Mouse (Mus musculus): ENCODE measurements around the gene Myl9. TPM values are rescaled to one million over a fixed set of nuclear protein-coding genes. Genes with fewer than 3 reads are reported as not detected.

Gene Myl9
- polyA plus RNA-seq, 1 experiment, result 410 TPM

DNA sequence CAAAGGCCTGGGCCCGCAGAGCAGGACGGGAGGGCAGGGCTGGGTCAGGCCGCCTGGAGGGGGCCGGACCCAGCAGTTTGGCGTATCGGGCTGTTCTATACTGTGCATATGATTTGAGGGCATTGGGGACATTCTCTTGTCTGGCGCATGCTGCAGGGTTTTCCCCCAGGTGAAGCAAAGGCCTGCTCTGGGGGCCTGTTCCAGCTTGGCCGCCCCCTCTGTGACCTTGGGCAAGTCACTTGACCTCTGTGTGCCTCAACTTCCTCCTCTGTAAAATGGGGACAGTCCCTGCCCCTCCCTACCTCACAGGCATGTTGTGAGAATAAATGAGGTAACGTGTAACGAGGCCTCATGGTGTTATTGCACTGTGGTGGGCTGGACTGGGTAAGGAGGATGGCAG lies 11.2 kb upstream of the Myl9 start:
- TF ChIP-seq POLR2A (IDR thresholded peaks at IDR 0.05; ENCODE audit: low read depth, low read length) (no peak), CTCF (IDR thresholded peaks at IDR 0.05; ENCODE audit: extremely low read depth, insufficient read length, insufficient replicate concordance, low read depth, low read length) (no peak)
- WGBS, result 95% methylated on average over 10 of the region's 10 CpGs
- H3K27ac ChIP-seq (ENCODE audit: insufficient read depth, low read depth, low read length), result no peak overlapping the region
- no peaks in the 10 kb centered on the region for H3K27me3 ChIP-seq (ENCODE audit: control insufficient read depth, insufficient read depth, low read length)
- no peak overlapping the region for H3K4me3 ChIP-seq (ENCODE audit: low read depth, low read length)
- no peaks in the 10 kb centered on the region for H3K4me1 ChIP-seq (ENCODE audit: control insufficient read depth, insufficient read depth, insufficient read length, low read length)
- peaks cover 24% of the 10 kb centered on the region for H3K36me3 ChIP-seq (ENCODE audit: control insufficient read depth, insufficient read depth, low read length)

DNA sequence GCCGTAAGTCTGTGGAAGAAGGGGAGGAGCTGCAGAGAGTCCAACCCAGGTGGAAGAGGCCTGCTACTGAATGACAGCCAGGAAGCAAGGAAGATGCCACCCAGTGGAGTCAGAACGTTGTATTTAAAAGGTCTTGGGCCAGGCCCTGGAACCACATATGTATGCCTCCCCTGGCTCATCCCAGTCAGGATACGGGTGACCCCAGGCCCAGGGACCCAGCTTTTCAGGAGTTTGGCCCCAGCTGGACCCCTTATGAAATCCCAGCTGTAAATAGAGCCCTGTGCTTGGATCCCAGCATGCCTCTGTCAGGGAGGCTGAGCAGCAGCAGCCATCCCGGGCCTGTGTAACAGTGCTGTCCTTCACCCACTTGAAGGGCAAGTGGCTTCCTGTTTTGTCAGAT lies 10.5 kb upstream of the Myl9 start:
- 56% methylated on average over 4 of the region's 4 CpGs for WGBS
- TF ChIP-seq POLR2A (IDR thresholded peaks at IDR 0.05; ENCODE audit: low read depth, low read length) (no peak), CTCF (IDR thresholded peaks at IDR 0.05; ENCODE audit: extremely low read depth, insufficient read length, insufficient replicate concordance, low read depth, low read length) (no peak)
- H3K27ac ChIP-seq (ENCODE audit: insufficient read depth, low read depth, low read length), result no peak overlapping the region
- no peaks in the 10 kb centered on the region for H3K27me3 ChIP-seq (ENCODE audit: control insufficient read depth, insufficient read depth, low read length)
- peaks cover 20% of the 10 kb centered on the region for H3K36me3 ChIP-seq (ENCODE audit: control insufficient read depth, insufficient read depth, low read length)
- H3K4me3 ChIP-seq (ENCODE audit: low read depth, low read length), result no peak overlapping the region
- no peaks in the 10 kb centered on the region for H3K4me1 ChIP-seq (ENCODE audit: control insufficient read depth, insufficient read depth, insufficient read length, low read length)

DNA sequence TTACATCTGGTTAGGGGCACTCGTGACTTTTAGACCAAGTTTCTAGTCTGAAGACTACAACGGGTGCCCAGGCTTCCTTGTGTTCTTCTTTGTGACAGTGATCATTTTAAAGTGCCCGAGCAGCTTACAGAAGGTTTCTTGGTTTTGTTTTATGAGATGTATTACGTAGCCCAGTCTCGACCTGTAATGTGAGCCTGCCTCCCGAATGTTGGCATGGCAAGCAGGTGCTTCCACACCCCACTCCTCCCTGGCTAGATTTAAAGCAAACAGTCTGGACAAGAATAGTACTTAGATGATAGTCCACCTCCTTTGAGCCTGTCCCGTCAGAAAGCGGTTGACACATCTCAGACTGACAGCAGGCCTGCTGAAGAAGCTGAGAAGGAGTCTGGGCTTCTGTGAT lies 9.6 kb upstream of the Myl9 start:
- 47% methylated on average over 8 of the region's 8 CpGs for WGBS
- Histone ChIP-seq H3K36me3 (ENCODE audit: control insufficient read depth, insufficient read depth, low read length) (peaks cover 20% of the 10 kb centered on the region), H3K27ac (ENCODE audit: insufficient read depth, low read depth, low read length) (no peak overlapping the region), H3K4me3 (ENCODE audit: low read depth, low read length) (no peak overlapping the region), H3K27me3 (ENCODE audit: control insufficient read depth, insufficient read depth, low read length) (no peaks in the 10 kb centered on the region), H3K4me1 (ENCODE audit: control insufficient read depth, insufficient read depth, insufficient read length, low read length) (no peaks in the 10 kb centered on the region)
- no peak for TF ChIP-seq POLR2A (IDR thresholded peaks at IDR 0.05; ENCODE audit: low read depth, low read length)

GRCm38 (mm10) chr2:156766227-156767019 lies 8.8 kb upstream of the Myl9 start:
- Histone ChIP-seq H3K4me1 (ENCODE audit: control insufficient read depth, insufficient read depth, insufficient read length, low read length) (no peaks in the 10 kb centered on the region), H3K27me3 (ENCODE audit: control insufficient read depth, insufficient read depth, low read length) (no peaks in the 10 kb centered on the region), H3K27ac (ENCODE audit: insufficient read depth, low read depth, low read length) (no peak overlapping the region), H3K36me3 (ENCODE audit: control insufficient read depth, insufficient read depth, low read length) (peaks cover 16% of the 10 kb centered on the region), H3K4me3 (ENCODE audit: low read depth, low read length) (no peak overlapping the region)
- TF ChIP-seq POLR2A (IDR thresholded peaks at IDR 0.05; ENCODE audit: low read depth, low read length) (no peak), CTCF (IDR thresholded peaks at IDR 0.05; ENCODE audit: extremely low read depth, insufficient read length, insufficient replicate concordance, low read depth, low read length) (no peak)
- 41% methylated on average over 10 of the region's 10 CpGs for WGBS

DNA sequence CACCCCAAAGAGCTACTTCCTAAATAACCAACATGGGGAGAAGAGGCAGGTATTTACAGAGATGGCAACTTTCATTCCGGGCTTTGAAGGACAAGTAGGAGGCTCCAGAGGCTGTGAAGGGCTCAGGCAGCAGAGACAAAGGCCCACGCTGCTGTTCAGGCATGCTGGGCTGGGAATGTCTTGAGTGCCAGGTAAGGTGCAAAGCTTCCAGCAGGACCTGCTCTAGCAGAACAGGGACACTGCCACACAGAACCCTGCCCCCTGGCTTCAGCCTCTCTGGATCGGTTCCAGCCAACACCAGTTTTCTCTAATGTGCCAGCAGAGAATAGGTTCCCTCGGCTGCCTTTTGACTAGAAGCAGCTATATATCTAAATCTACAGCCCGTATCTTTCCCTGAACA lies 8.1 kb upstream of the Myl9 start:
- peaks cover 9% of the 10 kb centered on the region; the same call in 1 of the 2 replicates for H3K36me3 ChIP-seq (ENCODE audit: control insufficient read depth, insufficient read depth, low read length)
- H3K4me1 ChIP-seq (ENCODE audit: control insufficient read depth, insufficient read depth, insufficient read length, low read length), result no peaks in the 10 kb centered on the region
- H3K27me3 ChIP-seq (ENCODE audit: control insufficient read depth, insufficient read depth, low read length), result no peaks in the 10 kb centered on the region
- 63% methylated on average over 5 of the region's 5 CpGs for WGBS
- H3K4me3 ChIP-seq (ENCODE audit: low read depth, low read length), result no peak overlapping the region
- no peak overlapping the region for H3K27ac ChIP-seq (ENCODE audit: insufficient read depth, low read depth, low read length)
- TF ChIP-seq POLR2A (IDR thresholded peaks at IDR 0.05; ENCODE audit: low read depth, low read length) (no peak), CTCF (IDR thresholded peaks at IDR 0.05; ENCODE audit: extremely low read depth, insufficient read length, insufficient replicate concordance, low read depth, low read length) (no peak)

- TF ChIP-seq POLR2A (IDR thresholded peaks at IDR 0.05; ENCODE audit: low read depth, low read length) (no peak), CTCF (IDR thresholded peaks at IDR 0.05; ENCODE audit: extremely low read depth, insufficient read length, insufficient replicate concordance, low read depth, low read length) (no peak)
- Histone ChIP-seq H3K4me1 (ENCODE audit: control insufficient read depth, insufficient read depth, insufficient read length, low read length) (no peaks in the 10 kb centered on the region), H3K27ac (ENCODE audit: insufficient read depth, low read depth, low read length) (no peak overlapping the region), H3K36me3 (ENCODE audit: control insufficient read depth, insufficient read depth, low read length) (no peaks in the 10 kb centered on the region), H3K27me3 (ENCODE audit: control insufficient read depth, insufficient read depth, low read length) (no peaks in the 10 kb centered on the region), H3K4me3 (ENCODE audit: low read depth, low read length) (no peak overlapping the region)
- 70% methylated on average over 12 of the region's 12 CpGs for WGBS
Observed at GRCm38 (mm10) chr2:156769274-156769673, 5.9 kb upstream of the Myl9 start.

GRCm38 (mm10) chr2:156773470-156773869 lies 1.8 kb upstream of the Myl9 start:
- no peak overlapping the region for H3K27ac ChIP-seq (ENCODE audit: insufficient read depth, low read depth, low read length)
- H3K4me3 ChIP-seq (ENCODE audit: low read depth, low read length), result no peak overlapping the region
- no peaks in the 10 kb centered on the region for H3K27me3 ChIP-seq (ENCODE audit: control insufficient read depth, insufficient read depth, low read length)
- H3K4me1 ChIP-seq (ENCODE audit: control insufficient read depth, insufficient read depth, insufficient read length, low read length), result no peaks in the 10 kb centered on the region
- no peaks in the 10 kb centered on the region for H3K36me3 ChIP-seq (ENCODE audit: control insufficient read depth, insufficient read depth, low read length)
- TF ChIP-seq POLR2A (IDR thresholded peaks at IDR 0.05; ENCODE audit: low read depth, low read length) (no peak), CTCF (IDR thresholded peaks at IDR 0.05; ENCODE audit: extremely low read depth, insufficient read length, insufficient replicate concordance, low read depth, low read length) (no peak)

Data from small intestine, adult 2 months (tissue).